11 mouse cellular contexts compared by ENCODE assay signal in the genomic region with DNA sequence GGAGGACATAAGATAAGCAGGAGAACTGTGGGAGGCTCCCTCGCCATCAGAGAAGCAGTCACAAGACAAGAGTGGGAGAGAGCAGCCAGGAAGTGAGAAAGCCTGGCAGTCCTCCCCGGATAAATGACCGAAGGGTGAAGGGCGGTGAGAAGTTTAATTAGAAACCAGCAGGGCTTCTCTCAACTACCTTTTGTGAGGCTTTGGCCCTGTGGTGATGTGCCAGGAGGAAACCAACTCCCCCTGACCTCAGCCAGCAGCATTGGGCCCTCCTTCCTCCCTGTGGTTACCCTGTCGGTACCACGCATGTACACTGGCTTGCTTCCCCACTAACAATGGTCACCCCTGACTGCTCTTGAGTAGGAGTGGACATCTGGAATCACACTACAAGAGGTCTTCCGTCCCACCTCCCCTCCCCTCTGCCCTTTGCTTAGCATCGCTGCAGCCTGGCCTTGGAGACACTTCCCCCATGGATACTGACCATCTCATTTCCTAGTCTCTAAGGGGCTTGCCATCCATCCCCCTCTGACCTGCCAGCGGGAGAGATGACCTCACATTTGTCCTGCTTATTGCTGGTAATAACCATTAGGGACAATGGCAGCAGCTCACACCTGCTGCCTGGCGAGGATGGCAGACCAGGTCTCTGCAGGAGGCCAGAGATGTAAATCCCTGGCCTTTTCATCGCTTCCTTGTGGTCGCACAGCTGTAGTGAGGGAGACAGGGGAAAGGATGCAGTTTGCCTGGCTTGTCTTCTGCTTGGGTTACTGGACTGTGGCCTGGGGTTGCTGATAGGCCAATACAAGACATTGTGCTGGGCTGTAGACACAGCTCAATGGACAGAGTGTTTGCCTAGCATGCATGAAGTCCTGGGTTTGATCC.
DNase-seq lines count a peak whose midpoint lies in the region; ATAC-seq lines count a peak whose summit lies in the region.
"Had no signal": no experiment of that assay in that cellular context is flagged by ENCODE, and none has a peak within 500 bp of the region (broad histone marks: within the 10 kb centered on the region; RNA-seq: fewer than 3 reads in every experiment).

No protein-coding gene starts in this region.

- H3K9ac ChIP-seq in hindbrain, embryonic 16.5 days (ENCODE audit: low read depth, low read length), result no peak overlapping the region
- H3K9ac ChIP-seq: liver, embryonic 14.5 days had no signal

- H3K4me2 ChIP-seq in hindbrain, embryonic 16.5 days (ENCODE audit: low read length), result no peak overlapping the region

- no peaks in the 10 kb centered on the region for H3K9me3 ChIP-seq in hindbrain, embryonic 16.5 days (ENCODE audit: control insufficient read depth, low read length)

- peak overlapping the region; percentile 14; the same call in 1 of the 2 replicates for H3K27ac ChIP-seq in hindbrain, embryonic 16.5 days (ENCODE audit: low read depth, low read length)
- H3K27ac ChIP-seq: liver, embryonic 14.5 days had no signal

- peak; percentile 17 for DNase-seq in right cerebral cortex, adult 18-20 months
- no peak for DNase-seq in right cerebral cortex, postnatal 25 days
- DNase-seq in mesoderm, embryonic 11.5 days (ENCODE audit: low read depth, low spot score), result peak; percentile 78
- no peak for DNase-seq in lung, postnatal 4 days
- no peak for DNase-seq in c-Kit-positive CD71-positive TER-119-positive erythroid progenitor cells, embryonic 14.5 days (ENCODE audit: low spot score)
- no peak for DNase-seq in right cerebral cortex, adult 2 months (ENCODE audit: low spot score in 2 of 2)
- DNase-seq: adrenal gland, adult 2 months had no signal

- no peaks in the 10 kb centered on the region for H3K27me3 ChIP-seq in hindbrain, embryonic 16.5 days (replicated peaks; ENCODE audit: control insufficient read depth, insufficient read depth, low read length)
- H3K27me3 ChIP-seq: CH12.LX had no signal

- no peak overlapping the region for H3K4me3 ChIP-seq in hindbrain, embryonic 16.5 days (ENCODE audit: low read length)

- ATAC-seq in hindbrain, embryonic 16.5 days, result peak; percentile 19
- ATAC-seq in granulocyte monocyte progenitor cell, adult 5-6 weeks (replicated peaks; ENCODE audit: poor library complexity, severe bottlenecking), result no peak

- H3K4me1 ChIP-seq in hindbrain, embryonic 16.5 days (ENCODE audit: control insufficient read depth, insufficient read depth, low read depth, low read length), result peaks cover 43% of the 10 kb centered on the region

- 21% methylated on average over 12 of the region's 12 CpGs for WGBS in hindbrain, embryonic 16.5 days

- no peaks in the 10 kb centered on the region for H3K36me3 ChIP-seq in hindbrain, embryonic 16.5 days (ENCODE audit: control insufficient read depth, insufficient read depth, low read length)

Comparison
In these comparisons a context has a peak if more than half of its experiments do, and no peak if none do; other contexts are left out.
1. DNase-seq: peak in right cerebral cortex, adult 18-20 months (single experiment) and mesoderm, embryonic 11.5 days (single experiment); none in right cerebral cortex, postnatal 25 days (single experiment), lung, postnatal 4 days (0 of 2), c-Kit-positive CD71-positive TER-119-positive erythroid progenitor cells, embryonic 14.5 days (single experiment) and right cerebral cortex, adult 2 months (0 of 2).